Mouse (Mus musculus) frontal cortex, adult 2 months (tissue): ENCODE measurements at regions not wholly inside any gene's neighbourhood (a gene's known extent, or its start where the extent isn't known, plus 50 kb on each side); places are given as distances from the start of the nearest gene placed in this dataset.
"Not testable (repeated sequence)": the region's sequence is repeated elsewhere in the genome, so short reads cannot be mapped to it uniquely, and the experiment has no call there.

Experiments
- DNase-seq, 2 experiments: peaks; one replicate each; pipeline ENCODE4 v3.0.0; 2022; ENCODE audit warnings: low spot score in 1 of 2; ENCODE audit errors: extremely low spot score in 1 of 2

- DNase-seq = no peak
Observed at GRCm38 (mm10) chr2:149203896-149204295, 186.9 kb upstream of the Gm10750 start.

GRCm38 (mm10) chr2:149195736-149196135 lies 178.7 kb upstream of the Gm10750 start:
- no peak for DNase-seq

- DNase-seq = peak in 1 of 2 experiments; percentile 12
Observed at GRCm38 (mm10) chr2:149158434-149158833, 141.4 kb upstream of the Gm10750 start.

GRCm38 (mm10) chr2:149109551-149109950 lies 92.5 kb upstream of the Gm10750 start:
- DNase-seq = not testable (repeated sequence)

GRCm38 (mm10) chr2:149092146-149092545 lies 75.1 kb upstream of the Gm10750 start:
- no peak for DNase-seq
